Mouse (Mus musculus): ENCODE data around the gene Mvk. TPM values are rescaled to one million over a fixed set of nuclear protein-coding genes. Genes with fewer than 3 reads are reported as not detected.
A peak's percentile ranks its signal among the peaks of the same experiment; 100 is the strongest.

Gene Mvk
- total RNA-seq, 2 experiments from 2014 or later: 37.7 to 38.9 TPM

GRCm38 (mm10) chr5:114444368-114444692 is 261 bp downstream of the Mvk start:
- DNase-seq (ENCODE audit: low spot score in 2 of 2): no peak
- intact Hi-C loops (cut with DNase I): loop anchor here (5.0 kb wide), 1 partner anchor 123 kb away; the partner anchor contains the start of gene Fam222a

GRCm38 (mm10) chr5:114449011-114449410 is 4.9 kb downstream of the Mvk start:
- intact Hi-C loops (cut with DNase I): no loop called here

GRCm38 (mm10) chr5:114456287-114456686 is 12.2 kb downstream of the Mvk start:
- intact Hi-C loops (cut with DNase I): no loop called here

More at GRCm38 (mm10) chr5:114449011-114449410, 4.9 kb downstream of the Mvk start:
- no peak for DNase-seq (ENCODE audit: low spot score in 2 of 2)

GRCm38 (mm10) chr5:114456995-114457605 is 13.0 kb downstream of the Mvk start:
- DNase-seq (ENCODE audit: low spot score in 2 of 2): no peak
- intact Hi-C loops (cut with DNase I): no loop called here

More at GRCm38 (mm10) chr5:114456287-114456686, 12.2 kb downstream of the Mvk start:
- DNase-seq (ENCODE audit: low spot score in 2 of 2): no peak

GRCm38 (mm10) chr5:114461238-114461637 is 17.2 kb downstream of the Mvk start:
- intact Hi-C loops (cut with DNase I): loop anchor here (5.0 kb wide), 2 partner anchors 106 to 146 kb away; partner anchors contain the start of gene Fam222a
- DNase-seq (ENCODE audit: low spot score in 2 of 2): peak; percentile 70 to 81

- DNase-seq (ENCODE audit: low spot score in 2 of 2): no peak
- intact Hi-C loops (cut with DNase I): loop anchor here (5.0 kb wide), 2 partner anchors 105 to 145 kb away; partner anchors contain the start of gene Fam222a
Measured at GRCm38 (mm10) chr5:114462067-114463040, 18.3 kb downstream of the Mvk start.

GRCm38 (mm10) chr5:114464561-114464960 is 20.5 kb downstream of the Mvk start:
- DNase-seq (ENCODE audit: low spot score in 2 of 2): no peak
- intact Hi-C loops (cut with DNase I): loop anchor here (5.0 kb wide), 2 partner anchors 103 to 143 kb away; partner anchors contain the start of gene Fam222a

GRCm38 (mm10) chr5:114465641-114466040 is 21.6 kb downstream of the Mvk start:
- intact Hi-C loops (cut with DNase I): no loop called here
- DNase-seq (ENCODE audit: low spot score in 2 of 2): no peak

GRCm38 (mm10) chr5:114467019-114467418 is 22.9 kb downstream of the Mvk start:
- no peak for DNase-seq (ENCODE audit: low spot score in 2 of 2)
- intact Hi-C loops (cut with DNase I): no loop called here

GRCm38 (mm10) chr5:114467430-114467829 is 23.4 kb downstream of the Mvk start:
- peak; percentile 31 to 43 for DNase-seq (ENCODE audit: low spot score in 2 of 2)
- intact Hi-C loops (cut with DNase I): no loop called here

- intact Hi-C loops (cut with DNase I): no loop called here
- DNase-seq (ENCODE audit: low spot score in 2 of 2): no peak
Measured at GRCm38 (mm10) chr5:114468007-114468406, 23.9 kb downstream of the Mvk start.

- intact Hi-C loops (cut with DNase I): no loop called here
- no peak for DNase-seq (ENCODE audit: low spot score in 2 of 2)
Measured at GRCm38 (mm10) chr5:114470359-114470758, 26.3 kb downstream of the Mvk start.

- peak; percentile 24 to 65 for DNase-seq (ENCODE audit: low spot score in 2 of 2)
Measured at GRCm38 (mm10) chr5:114474741-114475491, 30.8 kb downstream of the Mvk start.

GRCm38 (mm10) chr5:114478267-114478666 is 34.2 kb downstream of the Mvk start:
- intact Hi-C loops (cut with DNase I): no loop called here
- no peak for DNase-seq (ENCODE audit: low spot score in 2 of 2)

More at GRCm38 (mm10) chr5:114474741-114475491, 30.8 kb downstream of the Mvk start:
- intact Hi-C loops (cut with DNase I): no loop called here

- DNase-seq (ENCODE audit: low spot score in 2 of 2): no peak
- intact Hi-C loops (cut with DNase I): no loop called here
Measured at GRCm38 (mm10) chr5:114482587-114483011, 38.5 kb downstream of the Mvk start.

- no peak for DNase-seq (ENCODE audit: low spot score in 2 of 2)
- intact Hi-C loops (cut with DNase I): no loop called here
Measured at GRCm38 (mm10) chr5:114485685-114486084, 41.6 kb downstream of the Mvk start.

- DNase-seq (ENCODE audit: low spot score in 2 of 2): no peak
- intact Hi-C loops (cut with DNase I): no loop called here
Measured at GRCm38 (mm10) chr5:114489570-114489969, 45.5 kb downstream of the Mvk start.

GRCm38 (mm10) chr5:114490241-114490640 is 46.2 kb downstream of the Mvk start:
- intact Hi-C loops (cut with DNase I): no loop called here
- DNase-seq (ENCODE audit: low spot score in 2 of 2): no peak

GRCm38 (mm10) chr5:114494761-114495160 is 50.7 kb downstream of the Mvk start:
- DNase-seq (ENCODE audit: low spot score in 2 of 2): no peak

More at GRCm38 (mm10) chr5:114494761-114495160, 50.7 kb downstream of the Mvk start:
- intact Hi-C loops (cut with DNase I): no loop called here
